Mouse (Mus musculus): ENCODE data around the gene Ndufa4l2.
A peak's percentile ranks its signal among the peaks of the same experiment; 100 is the strongest.

GRCm38 (mm10) chr10:127516576-127517260 lies 2.0 kb downstream of the Ndufa4l2 start:
- TF ChIP-seq EP300 (IDR thresholded peaks at IDR 0.05; ENCODE audit: low read depth) (0 out of 2 replicates have a peak, but pooled peaks have one; percentile 40), CTCF (IDR thresholded peaks at IDR 0.05; ENCODE audit: low read depth) (no peak)

All from liver, postnatal 0 days (tissue).